Mouse (Mus musculus) skeletal muscle tissue, adult 2 months (tissue): Measurements from ENCODE around the gene Ube2t.

ENCODE experiments used
- DNase-seq: peaks from one replicate; pipeline ENCODE4 v3.0.0-alpha.2; 2012; ENCODE audit warnings: low read depth, low spot score

Gene Ube2t

DNA sequence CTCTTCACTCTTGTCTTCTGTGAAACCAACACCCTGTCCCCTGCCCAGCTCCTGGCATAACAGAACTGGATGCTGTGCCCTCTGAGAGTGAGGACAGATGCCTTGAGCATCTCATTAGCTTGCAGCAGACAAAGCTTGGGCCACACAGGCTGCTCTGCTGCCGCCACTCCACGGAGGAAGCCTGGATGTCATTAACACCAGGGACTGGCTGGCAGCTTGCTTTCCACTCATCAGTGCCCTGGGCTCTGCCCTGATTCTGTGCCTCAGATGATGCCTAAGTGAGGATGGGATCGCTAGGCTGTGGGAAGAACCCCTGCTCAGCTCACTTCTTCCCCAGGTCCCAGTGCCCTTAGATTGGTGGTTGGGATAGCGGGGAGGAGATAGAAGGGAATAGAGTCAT lies 33.1 kb downstream of the Ube2t start:
- no peak for DNase-seq

DNA sequence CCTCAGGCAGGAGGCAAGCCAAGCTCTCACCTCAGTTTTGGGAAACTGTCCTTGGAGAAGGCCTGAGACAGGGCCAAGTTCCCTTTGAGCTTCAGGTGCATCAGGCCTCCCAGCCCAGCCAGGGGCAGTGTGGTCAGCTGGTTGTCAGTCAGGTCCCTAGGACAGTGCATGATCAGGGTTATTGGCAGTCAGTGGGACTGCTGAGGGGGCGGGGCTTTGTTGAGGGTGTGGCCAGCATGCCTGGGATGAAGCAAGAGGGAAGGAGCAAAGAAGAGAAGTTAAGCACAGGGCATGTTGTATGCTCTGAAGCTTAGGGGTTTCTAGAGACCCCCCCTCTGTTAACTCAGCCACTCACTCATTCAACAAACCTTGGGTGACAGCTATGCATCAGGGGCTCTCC lies 33.6 kb downstream of the Ube2t start:
- DNase-seq: no peak

DNA sequence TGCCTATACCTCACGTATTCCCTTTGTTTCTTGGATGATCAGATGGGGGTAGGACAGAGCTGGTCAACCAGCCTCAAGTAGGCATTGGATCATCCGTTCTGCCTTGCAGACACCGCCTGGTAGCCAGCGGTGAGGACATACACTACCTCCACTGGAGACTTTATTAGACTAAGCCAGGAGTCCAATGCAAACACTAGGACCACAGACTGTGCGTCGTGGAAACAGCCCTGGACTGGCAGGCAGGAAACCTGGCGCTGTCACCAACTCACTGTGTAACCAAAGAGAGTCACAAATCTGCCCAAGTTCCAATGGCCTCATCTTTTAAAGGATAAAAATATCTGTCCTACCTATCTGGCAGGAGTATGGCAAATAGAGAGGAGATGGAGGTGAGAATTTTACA lies 34.1 kb downstream of the Ube2t start:
- DNase-seq: no peak

DNA sequence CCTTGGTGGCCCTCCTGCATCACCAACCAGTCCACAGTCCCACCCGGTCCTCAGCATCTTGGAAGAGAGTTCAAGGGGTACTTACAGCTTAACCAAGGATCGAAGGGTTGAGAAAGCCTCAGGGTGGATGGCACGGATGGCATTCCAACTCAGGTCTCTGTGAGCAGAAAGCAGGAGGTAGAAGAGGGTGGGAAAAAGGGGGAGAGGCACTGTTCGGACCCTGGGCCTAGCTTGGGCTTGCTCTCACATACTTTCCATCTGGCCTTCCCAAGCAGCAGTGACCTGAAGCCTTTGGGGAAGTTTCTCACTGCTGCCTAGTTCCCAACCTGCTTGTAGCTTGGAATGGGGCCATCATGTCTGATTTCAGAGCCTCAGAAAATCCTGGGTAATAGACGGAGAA lies 35.2 kb downstream of the Ube2t start:
- no peak for DNase-seq

DNA sequence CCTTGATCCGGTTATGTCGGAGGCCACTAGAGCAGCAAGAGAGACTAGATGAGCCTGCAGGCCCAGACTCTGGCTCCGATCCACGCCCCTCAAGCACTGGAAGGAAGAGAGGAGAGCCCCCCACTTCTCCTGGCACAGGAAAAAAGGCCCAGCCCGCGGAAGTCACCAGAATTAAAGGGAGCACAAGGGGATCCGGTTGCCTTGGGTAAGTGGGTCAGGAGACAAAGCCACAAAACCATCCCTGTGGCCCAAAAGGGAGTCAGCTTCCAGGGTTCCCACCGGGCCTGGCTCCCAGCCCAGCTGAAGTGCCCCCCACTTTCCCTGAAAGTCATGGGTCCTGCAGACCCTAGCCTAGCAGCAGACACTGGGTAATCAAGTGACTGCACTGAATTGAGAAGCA lies 35.9 kb downstream of the Ube2t start:
- no peak for DNase-seq

DNA sequence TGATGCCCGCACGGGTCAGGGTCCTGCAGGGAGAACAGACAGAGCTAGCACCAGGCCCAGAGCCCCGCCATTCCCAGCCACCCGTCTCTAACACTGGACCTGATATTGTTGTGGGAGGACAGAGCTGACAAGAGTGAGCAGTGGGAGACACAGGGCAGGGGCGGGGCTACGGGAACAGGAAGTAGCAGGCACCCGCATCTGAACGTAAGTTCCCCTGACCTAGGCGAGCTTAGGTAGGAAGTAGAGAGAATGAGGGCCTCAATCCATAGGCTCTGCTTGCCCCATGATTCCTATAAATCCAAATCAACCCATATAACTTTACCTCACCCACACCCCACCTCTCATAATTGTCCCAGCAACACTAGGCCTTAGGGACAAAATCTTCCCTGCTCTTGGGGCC lies 38.2 kb downstream of the Ube2t start:
- no peak for DNase-seq

DNA sequence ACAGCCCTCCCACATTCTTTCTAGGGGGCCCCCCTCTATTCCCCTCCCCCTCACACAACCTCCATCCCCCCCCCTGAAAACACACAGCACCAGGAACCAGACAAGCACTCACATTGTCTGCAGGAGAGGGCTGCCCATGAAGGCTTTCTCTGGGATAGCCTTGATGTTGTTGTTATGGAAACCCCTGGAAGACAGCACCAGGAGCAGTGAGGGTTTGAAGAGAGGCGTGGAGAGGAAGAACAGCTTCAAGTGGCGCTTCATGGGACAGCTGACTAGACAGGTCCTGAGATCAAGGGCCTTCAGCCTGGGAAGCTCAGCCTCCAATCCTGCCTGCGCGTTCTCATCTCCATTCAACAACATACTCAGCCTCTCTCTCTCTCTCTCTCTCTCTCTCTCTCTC lies 41.0 kb downstream of the Ube2t start:
- no peak for DNase-seq

DNA sequence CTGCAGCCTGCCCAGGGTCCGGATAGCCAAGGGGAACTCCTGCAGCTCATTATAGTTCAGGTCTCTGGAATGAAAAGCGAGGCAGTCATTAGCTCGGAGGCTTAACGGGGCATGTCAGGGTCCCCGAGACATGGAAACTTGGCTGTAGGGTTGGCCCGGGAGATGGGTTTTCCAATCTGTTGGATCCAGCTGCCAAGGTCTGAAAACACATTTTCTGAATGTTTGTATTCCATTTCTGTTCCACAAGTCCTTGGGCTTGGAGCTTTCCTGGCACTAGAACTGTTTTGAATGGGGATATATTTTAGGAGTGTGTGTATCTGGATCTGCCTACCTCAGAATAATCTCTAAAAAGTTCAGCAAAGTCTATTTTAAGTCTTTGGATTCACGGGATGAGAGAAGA lies 43.3 kb downstream of the Ube2t start:
- DNase-seq: no peak

DNA sequence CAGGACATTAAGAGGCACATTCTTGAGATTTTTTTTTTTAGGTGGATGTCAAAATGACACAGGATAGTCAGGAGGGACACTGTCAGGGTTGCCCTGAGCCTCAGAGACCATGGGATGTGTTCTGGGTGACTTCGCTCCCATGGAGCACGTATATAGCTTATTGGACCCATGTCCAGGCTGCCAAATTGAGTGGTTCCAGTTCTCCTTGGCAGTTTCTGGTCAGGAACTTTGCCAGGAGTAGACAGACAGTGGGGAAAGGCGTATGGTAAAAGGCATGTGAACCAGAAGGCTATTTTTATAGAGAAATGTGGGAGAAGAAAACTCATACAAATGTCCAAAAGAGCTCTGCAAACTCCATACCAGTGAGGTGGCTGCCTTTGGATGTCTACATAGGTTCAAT lies 47.5 kb downstream of the Ube2t start:
- no peak for DNase-seq

DNA sequence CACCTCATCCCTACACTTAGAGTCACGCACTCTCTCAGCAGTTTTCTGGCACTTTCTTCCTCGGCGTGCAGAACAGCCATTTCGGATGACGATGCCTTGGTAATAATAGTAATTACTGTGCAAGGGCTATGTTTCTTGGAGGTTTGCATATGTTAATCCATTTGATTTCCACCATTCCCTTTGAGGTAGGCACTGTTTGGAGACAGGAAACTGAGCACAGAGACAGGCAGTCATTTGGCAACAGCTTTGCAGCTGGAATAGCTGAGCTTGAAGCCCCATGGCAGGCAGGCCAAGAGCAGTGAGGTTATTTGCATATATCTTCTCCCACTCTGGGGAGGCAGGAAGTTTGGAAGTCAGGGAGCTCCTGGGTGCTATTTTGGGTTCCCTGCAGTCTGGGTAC lies 49.5 kb downstream of the Ube2t start:
- DNase-seq: no peak

DNA sequence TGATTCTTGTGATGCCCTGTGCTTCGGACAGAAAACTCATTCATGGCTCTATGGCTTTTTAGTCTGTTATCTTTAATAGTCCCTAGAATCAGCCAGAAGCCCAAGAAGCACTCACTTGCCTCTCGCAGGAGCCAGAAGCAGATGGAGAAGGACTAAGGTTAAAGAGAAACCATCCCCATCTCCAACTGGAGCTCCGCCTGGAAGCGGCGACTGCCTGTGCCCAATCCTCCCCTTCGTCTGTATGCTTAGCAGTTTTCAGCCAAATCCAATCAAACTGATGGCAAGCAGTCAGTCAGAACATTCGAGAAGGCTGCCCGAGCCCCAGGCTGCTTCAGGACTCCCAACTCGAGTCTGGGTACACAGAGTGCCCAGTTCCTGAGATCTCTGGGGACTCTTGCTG lies 50.1 kb downstream of the Ube2t start:
- DNase-seq: no peak

DNA sequence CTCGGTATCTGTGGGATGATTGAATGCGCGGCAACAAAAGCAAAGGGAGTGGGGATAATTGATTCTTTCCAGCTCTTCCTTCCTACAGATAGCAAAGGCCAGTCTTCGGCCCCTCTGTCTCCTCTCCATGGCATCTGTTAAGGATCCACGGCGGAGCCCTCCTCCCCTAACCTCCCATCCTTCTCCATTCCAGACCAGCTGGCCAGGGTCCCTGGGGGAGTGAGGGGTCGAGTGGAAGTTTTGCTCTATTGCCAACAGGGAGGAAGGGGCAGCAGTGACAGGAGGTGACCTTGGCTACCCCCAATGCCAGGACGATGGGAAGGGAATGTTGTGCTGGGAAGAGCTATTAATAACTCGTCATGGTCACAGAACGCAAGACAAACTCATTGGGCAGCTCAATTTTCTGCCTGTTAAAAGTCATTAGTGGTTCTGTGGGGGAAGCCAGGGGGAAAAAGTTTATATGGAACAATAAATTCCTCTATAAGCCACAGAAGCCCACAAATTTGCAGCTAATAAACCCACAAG lies 52.6 kb downstream of the Ube2t start:
- DNase-seq: no peak

DNA sequence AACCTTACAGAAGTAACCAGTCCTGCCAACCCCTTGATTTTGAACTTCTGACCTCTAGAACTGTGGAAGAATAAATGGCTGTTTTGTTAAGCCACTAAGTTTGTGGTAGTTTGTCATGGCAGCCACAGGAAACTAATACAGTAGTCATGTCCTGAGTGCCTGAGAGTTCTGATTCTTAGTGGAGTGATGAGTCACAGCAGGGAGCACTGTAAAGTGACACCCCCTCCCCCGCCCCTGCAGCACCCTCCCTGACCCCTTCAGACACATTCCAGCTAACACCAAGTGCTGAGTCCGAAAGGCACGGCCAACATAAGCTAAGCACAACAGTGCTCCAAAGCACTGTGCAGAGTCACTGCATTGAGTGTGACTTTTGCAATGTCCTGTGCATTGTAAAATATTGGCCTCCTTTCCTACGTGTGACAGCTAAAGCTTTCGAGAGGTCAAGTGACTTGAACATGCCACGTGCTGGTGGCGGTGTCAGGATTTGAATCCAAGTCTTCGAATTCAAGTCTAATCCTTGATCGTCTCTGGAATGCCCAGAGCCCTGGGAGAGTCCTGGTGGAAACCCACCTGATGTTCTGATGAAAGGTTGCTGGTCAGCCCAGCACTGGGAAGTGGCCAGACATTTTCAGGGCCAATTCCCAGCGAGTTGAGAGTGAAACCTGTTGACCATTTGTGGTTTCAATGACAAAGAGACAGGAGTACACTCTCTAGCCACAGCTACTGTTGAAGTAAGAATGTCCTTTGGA lies 54.7 kb downstream of the Ube2t start:
- no peak for DNase-seq

DNA sequence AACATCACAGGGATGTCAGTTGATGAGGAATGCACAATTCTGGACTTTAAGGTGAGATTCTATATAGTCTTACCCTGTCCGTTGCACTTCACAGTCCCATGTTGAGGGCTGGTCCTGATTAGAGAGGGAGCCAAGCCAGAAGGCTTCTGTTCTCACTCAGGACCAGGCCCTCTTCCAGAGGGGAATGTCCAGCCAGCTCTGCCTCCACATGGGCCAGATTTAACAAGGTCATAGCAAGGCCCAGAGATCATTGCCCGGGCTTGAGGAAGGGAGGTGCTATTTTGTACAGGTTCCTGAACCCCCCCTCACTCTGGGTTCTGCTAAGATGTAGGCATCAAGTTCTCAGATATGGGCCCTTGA lies 55.3 kb downstream of the Ube2t start:
- DNase-seq: peak; percentile 22

DNA sequence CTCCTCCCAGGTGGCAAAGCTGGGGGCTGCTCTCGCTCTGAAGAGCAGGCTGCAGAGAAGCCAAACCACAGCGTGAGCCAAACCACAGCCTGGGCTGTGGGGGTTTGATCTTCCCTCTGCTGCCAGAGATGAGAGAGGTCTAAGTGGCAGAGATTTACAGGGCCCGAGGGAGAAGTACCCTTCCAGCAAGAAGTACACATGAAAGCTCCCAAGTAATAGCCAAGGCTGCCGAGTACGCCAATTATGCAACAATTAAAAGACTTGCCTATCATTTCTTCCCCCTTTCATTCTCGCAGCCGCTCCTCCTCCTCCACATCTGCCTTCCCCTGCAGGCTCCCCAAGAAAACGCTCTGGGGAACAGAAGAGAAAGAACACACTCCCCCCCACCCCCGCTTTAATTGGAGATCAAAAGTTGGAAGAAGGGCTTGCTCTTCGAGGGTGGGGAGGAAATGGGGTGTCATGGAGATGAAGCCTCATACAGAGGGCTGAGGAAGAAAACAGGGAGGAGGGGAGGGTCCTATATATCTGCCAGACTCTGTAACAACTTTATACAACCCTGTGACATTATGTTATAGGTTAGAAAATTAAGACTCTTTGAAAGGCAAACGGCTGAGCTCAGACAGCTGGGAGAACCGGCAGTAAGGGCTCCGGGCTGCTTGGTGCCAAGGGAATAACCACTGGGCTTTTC lies 56.9 kb downstream of the Ube2t start:
- peak; percentile 18 for DNase-seq

DNA sequence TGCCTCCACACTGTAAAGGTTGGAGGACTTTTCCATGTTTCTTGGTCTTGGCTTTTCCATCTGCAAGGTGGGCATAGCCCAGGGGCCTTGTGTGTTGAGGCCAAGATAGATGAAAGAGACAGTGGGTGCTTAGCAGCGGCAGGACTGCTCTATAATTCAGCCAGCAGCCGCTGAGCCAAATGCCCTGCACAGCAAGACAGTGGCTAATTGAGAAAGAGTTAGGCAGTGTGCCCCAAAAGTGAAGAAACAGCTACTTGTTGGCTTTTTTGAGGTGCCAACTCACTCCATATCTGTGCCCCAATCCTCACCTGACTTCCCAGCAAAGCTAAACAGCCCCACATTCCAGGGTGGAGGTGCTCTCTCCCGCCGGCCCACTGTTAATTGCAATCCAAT lies 57.4 kb downstream of the Ube2t start:
- DNase-seq: no peak

DNA sequence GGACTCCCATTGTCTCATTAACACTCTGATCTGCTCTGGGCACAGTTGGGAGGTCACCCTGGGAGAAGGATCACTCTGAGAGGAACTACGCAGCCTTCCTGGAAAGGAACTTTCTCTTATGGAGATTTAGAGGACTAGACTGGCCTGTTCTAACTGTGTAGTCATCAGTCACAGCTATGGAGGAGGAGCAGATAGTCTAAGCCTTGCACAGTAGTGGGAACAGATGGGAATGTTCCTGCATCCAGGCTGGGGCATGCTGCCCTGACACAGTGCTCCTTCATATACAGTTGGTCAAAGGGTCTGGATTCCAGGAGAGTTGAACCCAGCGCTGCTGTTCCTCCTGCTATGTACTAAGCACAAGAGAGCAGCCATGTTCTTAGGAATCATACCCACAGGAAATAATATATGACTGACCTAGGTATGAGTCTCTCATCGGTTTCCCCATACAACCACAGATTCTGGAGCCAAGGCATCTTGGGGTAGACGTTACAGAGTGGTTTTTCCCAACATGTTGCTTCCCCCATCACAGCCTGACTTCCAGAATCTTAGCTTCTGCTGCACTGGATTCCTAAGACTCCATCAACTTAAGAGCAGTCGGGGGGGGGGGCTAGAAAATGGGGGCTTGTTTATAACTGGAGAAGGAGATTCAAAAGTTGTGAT lies 58.0 kb downstream of the Ube2t start:
- no peak for DNase-seq

DNA sequence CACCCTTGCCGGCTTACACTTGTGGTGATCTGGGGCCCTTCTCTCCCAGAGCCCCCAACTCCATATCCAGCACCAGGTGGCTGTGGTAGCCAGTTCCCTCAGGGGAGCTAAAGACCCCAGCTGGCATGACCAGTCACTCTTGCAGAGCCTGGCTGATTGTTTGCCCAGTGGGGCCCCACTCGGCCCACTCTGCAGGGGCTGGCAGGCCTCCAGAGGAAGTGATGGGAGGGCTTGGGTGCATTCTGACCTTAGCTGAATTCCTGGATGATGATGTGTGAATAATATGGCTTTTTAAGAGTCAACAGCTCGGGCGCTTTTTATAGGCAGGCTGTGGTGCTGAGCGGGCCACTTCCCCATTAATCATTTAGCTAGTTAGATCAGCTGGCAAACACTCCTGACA lies 58.6 kb downstream of the Ube2t start:
- no peak for DNase-seq

DNA sequence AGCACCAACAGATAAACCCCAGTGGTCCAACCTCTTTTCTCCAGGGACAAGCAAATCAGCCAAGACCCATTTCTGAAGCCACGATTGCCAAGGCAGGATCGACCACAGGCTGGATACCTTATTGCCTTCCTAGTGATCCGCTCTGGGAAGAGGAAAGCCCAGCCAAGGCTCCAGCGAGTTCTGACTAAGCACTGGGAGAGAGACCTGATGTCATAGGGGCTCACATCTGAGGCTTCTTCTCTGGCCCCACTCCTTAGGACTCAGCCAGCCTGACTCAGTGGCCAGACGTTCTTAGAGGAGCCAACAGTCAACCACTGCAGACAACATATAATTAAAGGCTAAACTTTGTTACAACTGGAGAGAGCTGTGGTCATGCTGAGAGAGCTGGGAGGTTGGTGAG lies 59.6 kb downstream of the Ube2t start:
- no peak for DNase-seq

DNA sequence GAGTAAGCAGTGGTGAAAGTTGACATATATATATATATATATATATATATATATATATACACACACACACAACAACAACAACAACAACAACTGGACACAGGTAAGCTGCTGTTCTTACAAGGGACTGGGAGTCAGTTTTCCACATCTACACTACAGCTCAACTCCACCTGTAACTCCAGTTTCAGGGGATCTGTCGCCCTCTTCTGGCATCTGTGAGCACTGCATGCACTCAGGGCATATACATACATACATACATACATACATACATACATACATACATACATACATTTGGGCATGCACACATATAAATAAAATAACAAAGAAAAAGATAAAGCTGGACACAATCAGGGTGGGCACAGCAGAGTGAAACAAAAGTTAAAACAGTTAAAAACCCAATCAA lies 61.2 kb downstream of the Ube2t start:
- DNase-seq: no peak
